Mouse (Mus musculus): ENCODE measurements around the gene Krt19. TPM values are rescaled to one million over a fixed set of nuclear protein-coding genes. Genes with fewer than 3 reads are reported as not detected.
A peak's percentile ranks its signal among the peaks of the same experiment; 100 is the strongest.

Krt19 gene
- polyA plus RNA-seq, 1 experiment from 2014 or later = 91.0 TPM

DNA sequence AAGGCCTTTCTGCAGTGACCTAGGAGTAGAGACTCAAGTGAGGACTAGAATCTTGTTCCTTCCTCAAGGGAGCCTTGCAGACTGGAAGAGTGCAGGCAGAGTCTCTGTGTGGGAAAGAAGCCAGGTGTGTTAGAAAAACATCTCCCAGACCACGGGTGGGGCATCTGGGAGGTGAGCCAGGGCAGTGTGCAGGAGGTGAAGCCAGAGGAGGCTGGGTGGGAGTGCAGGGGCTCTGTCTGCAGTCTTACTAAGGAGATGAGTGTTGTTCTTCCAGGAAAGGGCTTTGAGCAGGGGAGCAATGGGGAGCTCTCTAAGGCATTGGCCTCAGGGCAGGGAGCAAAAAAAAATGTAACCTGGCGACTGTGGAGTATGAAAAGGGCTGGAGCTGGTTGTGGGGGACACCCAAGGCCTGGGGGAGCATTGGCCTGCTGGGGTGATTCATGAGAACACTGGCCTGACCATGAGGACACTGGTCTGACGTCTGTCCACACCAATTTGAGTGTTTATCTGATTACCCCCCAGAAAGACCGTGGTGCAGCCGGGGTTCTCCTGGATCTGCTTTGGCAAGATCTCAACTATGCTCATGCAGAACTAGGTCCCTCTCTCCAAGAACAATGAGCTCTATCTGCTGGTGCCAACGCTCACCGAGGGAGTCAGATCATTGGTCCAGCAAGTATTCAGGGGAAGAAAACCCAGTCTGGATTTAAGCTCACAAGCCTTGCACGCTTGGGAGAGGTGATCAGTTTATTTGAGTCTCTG lies 7.2 kb upstream of the Krt19 start:
- Histone ChIP-seq H3K4me1 (ENCODE audit: insufficient read depth) (no peaks in the 10 kb centered on the region), H3K27ac (ENCODE audit: low read depth) (peak overlapping the region; percentile 24; the same call in 1 of the 2 replicates), H3K9ac (no peak overlapping the region), H3K36me3 (ENCODE audit: insufficient read depth) (no peaks in the 10 kb centered on the region), H3K9me3 (ENCODE audit: low read depth, low read length) (no peaks in the 10 kb centered on the region), H3K4me3 (ENCODE audit: low read depth, low read length) (no peak overlapping the region), H3K4me2 (no peak overlapping the region), H3K27me3 (ENCODE audit: insufficient read depth, low read length) (no peaks in the 10 kb centered on the region)
- WGBS = 52% methylated on average over 8 of the region's 8 CpGs
- no peak for TF ChIP-seq CTCF (IDR thresholded peaks at IDR 0.05; ENCODE audit: low read depth)
- DNase-seq = no peak
- ATAC-seq (ENCODE audit: insufficient read depth) = 0 out of 2 replicates have a peak, but pooled peaks have one; percentile 21

DNA sequence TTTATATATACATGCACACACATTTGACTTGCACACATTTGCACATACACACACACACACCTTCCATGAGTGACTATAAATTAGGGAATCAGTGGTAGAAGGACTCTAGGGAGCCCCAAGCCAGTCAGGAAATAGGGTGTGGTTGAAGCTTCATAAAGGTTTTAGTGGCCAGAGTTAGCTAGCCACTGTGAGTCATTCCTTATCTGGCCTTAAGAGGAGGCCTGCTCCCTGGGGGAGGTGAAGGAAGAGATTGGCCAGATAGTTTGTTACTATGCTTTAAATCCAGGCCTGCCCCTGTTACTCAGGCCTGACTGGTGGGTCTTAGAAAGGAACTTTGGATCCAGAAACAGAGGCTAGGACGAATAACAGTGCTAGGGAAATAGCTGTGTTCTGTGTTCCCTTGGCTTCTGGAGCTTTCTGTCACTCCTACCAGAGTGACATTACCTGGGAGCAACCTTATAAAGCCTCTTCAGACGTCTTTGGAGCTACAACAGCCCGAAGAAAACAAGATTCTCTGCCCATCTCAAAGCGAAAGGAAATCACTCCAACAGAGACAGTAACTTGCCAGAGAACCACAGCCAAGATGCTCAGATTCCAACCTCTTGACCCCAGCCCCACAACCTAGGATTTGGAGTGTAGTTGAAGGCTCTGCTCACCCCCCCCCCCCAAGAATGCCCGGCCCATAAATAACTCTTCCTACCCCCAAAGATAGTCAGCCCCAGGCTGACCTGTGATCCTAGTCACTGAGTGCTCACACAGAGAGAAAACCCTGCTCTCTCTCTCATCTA lies 705 bp downstream of the Krt19 start:
- H3K27ac ChIP-seq (ENCODE audit: low read depth) = no peak overlapping the region
- no peak for TF ChIP-seq CTCF (IDR thresholded peaks at IDR 0.05; ENCODE audit: low read depth)
- no peaks in the 10 kb centered on the region for H3K4me1 ChIP-seq (ENCODE audit: insufficient read depth)
- no peak overlapping the region for H3K9ac ChIP-seq
- H3K36me3 ChIP-seq (ENCODE audit: insufficient read depth) = no peaks in the 10 kb centered on the region
- no peaks in the 10 kb centered on the region for H3K9me3 ChIP-seq (ENCODE audit: low read depth, low read length)
- WGBS = 53% methylated on average over 5 of the region's 5 CpGs
- ATAC-seq (ENCODE audit: insufficient read depth) (no peak), DNase-seq (no peak)
- peaks cover 21% of the 10 kb centered on the region for H3K27me3 ChIP-seq (ENCODE audit: insufficient read depth, low read length)
- H3K4me3 ChIP-seq (ENCODE audit: low read depth, low read length) = no peak overlapping the region
- H3K4me2 ChIP-seq = no peak overlapping the region

DNA sequence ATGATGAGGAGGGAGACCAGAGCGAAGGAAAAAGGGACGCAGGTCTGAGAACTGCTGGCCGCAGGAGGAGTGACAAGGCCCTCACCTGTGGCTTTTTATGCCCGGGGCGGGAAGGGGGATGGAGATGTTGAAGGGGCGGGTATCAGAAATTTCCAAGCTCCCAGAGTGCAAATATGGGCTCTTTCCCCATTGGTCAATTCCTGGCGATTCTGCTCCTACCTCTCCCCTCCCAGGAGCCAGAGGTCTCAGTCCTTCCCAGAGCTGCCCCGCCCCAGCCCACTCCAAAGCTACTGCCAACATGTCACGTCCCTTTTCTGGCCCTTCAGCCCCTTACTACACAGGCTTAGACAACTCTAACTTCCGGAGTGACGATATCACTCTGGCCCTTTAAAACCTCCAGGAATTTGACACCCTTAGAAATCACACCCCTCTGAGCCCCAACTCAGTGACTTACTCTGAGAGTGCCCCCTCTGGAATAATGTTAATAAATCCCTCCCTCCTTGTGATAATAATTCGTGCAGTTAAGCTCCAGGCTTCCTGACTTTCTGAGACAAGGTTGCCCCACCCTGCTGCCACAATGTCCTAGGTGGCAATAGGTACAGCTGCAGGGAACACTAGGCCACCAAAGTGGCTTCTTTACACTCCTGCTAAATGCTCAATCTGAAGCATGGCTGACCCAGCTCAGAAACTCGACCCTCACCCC lies 2.5 kb downstream of the Krt19 start:
- no peaks in the 10 kb centered on the region for H3K36me3 ChIP-seq (ENCODE audit: insufficient read depth)
- H3K4me1 ChIP-seq (ENCODE audit: insufficient read depth) = no peaks in the 10 kb centered on the region
- ATAC-seq (ENCODE audit: insufficient read depth) (peak; percentile 93), DNase-seq (peak; percentile 70)
- peak overlapping the region; percentile 36; the same call in 1 of the 2 replicates for H3K9ac ChIP-seq
- peak overlapping the region; percentile 38 for H3K4me3 ChIP-seq (ENCODE audit: low read depth, low read length)
- peak overlapping the region; percentile 60 for H3K4me2 ChIP-seq
- H3K27ac ChIP-seq (ENCODE audit: low read depth) = peak overlapping the region; percentile 84
- TF ChIP-seq CTCF (IDR thresholded peaks at IDR 0.05; ENCODE audit: low read depth) = no peak
- 3% methylated on average over 13 of the region's 13 CpGs for whole genome bisulfite sequencing
- peaks cover 21% of the 10 kb centered on the region for H3K27me3 ChIP-seq (ENCODE audit: insufficient read depth, low read length)
- H3K9me3 ChIP-seq (ENCODE audit: low read depth, low read length) = no peaks in the 10 kb centered on the region

DNA sequence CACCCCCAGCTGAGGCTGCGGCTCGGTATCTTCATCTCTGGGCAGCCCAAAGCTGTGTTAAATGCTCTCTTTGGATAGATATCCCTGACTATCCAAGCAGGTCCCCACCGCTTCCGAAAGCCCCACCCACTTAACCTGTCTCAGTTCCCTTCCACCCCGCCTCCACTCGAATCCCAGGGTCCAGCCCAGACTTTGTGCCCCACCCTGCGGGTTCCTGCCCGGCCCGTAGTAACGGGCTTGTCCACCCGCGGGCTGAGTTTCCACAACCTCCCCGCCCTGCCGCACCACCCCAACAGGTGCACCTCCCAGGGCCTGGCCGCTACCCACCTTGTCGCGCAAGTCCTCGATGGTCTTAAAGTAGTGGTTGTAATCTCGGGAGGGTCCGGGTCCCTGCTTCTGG lies 3.4 kb downstream of the Krt19 start:
- Histone ChIP-seq H3K27me3 (ENCODE audit: insufficient read depth, low read length) (peaks cover 21% of the 10 kb centered on the region), H3K4me3 (ENCODE audit: low read depth, low read length) (peak overlapping the region; percentile 38), H3K9ac (peak overlapping the region; percentile 36), H3K27ac (ENCODE audit: low read depth) (peak overlapping the region; percentile 84), H3K36me3 (ENCODE audit: insufficient read depth) (no peaks in the 10 kb centered on the region), H3K4me1 (ENCODE audit: insufficient read depth) (no peaks in the 10 kb centered on the region), H3K9me3 (ENCODE audit: low read depth, low read length) (no peaks in the 10 kb centered on the region), H3K4me2 (peak overlapping the region; percentile 60)
- peak; percentile 34 for DNase-seq
- TF ChIP-seq CTCF (IDR thresholded peaks at IDR 0.05; ENCODE audit: low read depth) = no peak
- ATAC-seq (ENCODE audit: insufficient read depth) = 0 out of 2 replicates have a peak, but pooled peaks have one; percentile 29
- under 1% methylated on average over 20 of the region's 20 CpGs for WGBS

DNA sequence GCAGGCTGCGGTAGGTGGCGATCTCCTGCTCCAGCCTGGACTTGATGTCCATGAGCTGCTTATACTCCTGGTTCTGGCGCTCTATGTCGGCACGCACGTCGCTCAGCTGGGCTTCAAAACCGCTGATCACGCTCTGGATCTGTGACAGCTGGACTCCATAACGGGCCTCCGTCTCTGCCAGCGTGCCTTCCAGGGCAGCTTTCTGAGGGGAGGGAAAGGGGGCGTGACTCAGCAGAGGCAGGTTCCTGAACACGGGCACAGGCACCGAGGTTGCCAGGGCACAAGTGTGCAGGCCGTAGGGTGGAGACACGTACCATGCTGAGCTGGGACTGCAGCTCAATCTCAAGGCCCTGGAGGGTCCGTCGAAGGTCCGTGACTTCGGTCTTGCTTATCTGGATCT lies 7.5 kb downstream of the Krt19 start:
- Histone ChIP-seq H3K27ac (ENCODE audit: low read depth) (no peak overlapping the region), H3K4me1 (ENCODE audit: insufficient read depth) (peaks cover 10% of the 10 kb centered on the region; the same call in 1 of the 2 replicates), H3K27me3 (ENCODE audit: insufficient read depth, low read length) (peaks cover 18% of the 10 kb centered on the region), H3K4me3 (ENCODE audit: low read depth, low read length) (no peak overlapping the region), H3K36me3 (ENCODE audit: insufficient read depth) (no peaks in the 10 kb centered on the region), H3K9ac (no peak overlapping the region), H3K4me2 (no peak overlapping the region), H3K9me3 (ENCODE audit: low read depth, low read length) (no peaks in the 10 kb centered on the region)
- no peak for DNase-seq
- WGBS = 68% methylated on average over 21 of the region's 21 CpGs
- TF ChIP-seq CTCF (IDR thresholded peaks at IDR 0.05; ENCODE audit: low read depth) = no peak
- ATAC-seq (ENCODE audit: insufficient read depth) = no peak

DNA sequence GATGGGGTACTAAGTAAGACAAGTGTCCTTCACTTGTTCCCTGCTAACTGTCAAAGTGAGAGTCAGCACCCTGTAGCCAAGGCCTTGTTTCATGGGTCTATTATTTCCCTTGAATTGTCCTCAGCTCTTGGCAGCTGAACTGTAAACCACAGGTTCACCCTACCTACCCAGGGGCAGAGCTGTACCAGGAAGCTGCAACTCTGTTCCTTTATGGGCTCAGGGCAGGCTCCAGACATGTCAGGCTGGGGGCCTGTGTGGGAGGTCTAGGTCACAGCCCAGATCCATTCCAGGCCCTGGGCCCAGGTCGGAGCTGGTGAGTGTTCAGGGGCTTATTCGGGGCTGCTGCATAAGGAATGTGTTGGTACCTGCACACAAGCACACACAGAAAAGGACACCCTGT lies 9.1 kb downstream of the Krt19 start:
- 66% methylated on average over 2 of the region's 2 CpGs for WGBS
- Histone ChIP-seq H3K4me3 (ENCODE audit: low read depth, low read length) (no peak overlapping the region), H3K9ac (no peak overlapping the region), H3K27ac (ENCODE audit: low read depth) (peak overlapping the region; percentile 42), H3K4me2 (no peak overlapping the region), H3K4me1 (ENCODE audit: insufficient read depth) (peaks cover 10% of the 10 kb centered on the region; the same call in 1 of the 2 replicates), H3K36me3 (ENCODE audit: insufficient read depth) (no peaks in the 10 kb centered on the region), H3K9me3 (ENCODE audit: low read depth, low read length) (no peaks in the 10 kb centered on the region), H3K27me3 (ENCODE audit: insufficient read depth, low read length) (0 out of 2 replicates have a peak, but pooled peaks cover 2% of the 10 kb centered on the region)
- DNase-seq = no peak
- no peak for TF ChIP-seq CTCF (IDR thresholded peaks at IDR 0.05; ENCODE audit: low read depth)
- no peak for ATAC-seq (ENCODE audit: insufficient read depth)

Data from lung, embryonic 14.5 days (tissue).